Mouse (Mus musculus): ENCODE results near the gene P4ha2. TPM values are rescaled to one million over a fixed set of nuclear protein-coding genes. Genes with fewer than 3 reads are reported as not detected.

P4ha2 gene
- polyA plus RNA-seq, 1 experiment from 2014 or later: 4.9 TPM

GRCm38 (mm10) chr11:54092188-54092587 is 7.7 kb upstream of the P4ha2 start:
- 72% methylated on average over 7 of the region's 7 CpGs for WGBS
- Histone ChIP-seq H3K27ac (ENCODE audit: low read depth, low read length) (no peak overlapping the region), H3K4me2 (ENCODE audit: low read length) (no peak overlapping the region), H3K4me3 (ENCODE audit: low read depth, low read length) (no peak overlapping the region), H3K27me3 (replicated peaks; ENCODE audit: control insufficient read depth, insufficient read depth, low read length) (no peaks in the 10 kb centered on the region), H3K9me3 (replicated peaks; ENCODE audit: control insufficient read depth, low read length) (no peaks in the 10 kb centered on the region), H3K36me3 (ENCODE audit: control insufficient read depth, insufficient read depth, low read length) (no peaks in the 10 kb centered on the region), H3K4me1 (ENCODE audit: control insufficient read depth, insufficient read depth, low read length) (peaks cover 2% of the 10 kb centered on the region; the same call in 1 of the 2 replicates), H3K9ac (ENCODE audit: low read length) (no peak overlapping the region)
- DNase-seq (ENCODE audit: low spot score) (no peak), ATAC-seq (no peak)

- no peak overlapping the region for H3K4me3 ChIP-seq (ENCODE audit: low read depth, low read length)
- no peak overlapping the region for H3K4me2 ChIP-seq (ENCODE audit: low read length)
- H3K27ac ChIP-seq (ENCODE audit: low read depth, low read length): no peak overlapping the region
- ATAC-seq (no peak), DNase-seq (ENCODE audit: low spot score) (peak; percentile 62)
- H3K9ac ChIP-seq (ENCODE audit: low read length): no peak overlapping the region
- no peaks in the 10 kb centered on the region for H3K9me3 ChIP-seq (replicated peaks; ENCODE audit: control insufficient read depth, low read length)
- no peaks in the 10 kb centered on the region for H3K36me3 ChIP-seq (ENCODE audit: control insufficient read depth, insufficient read depth, low read length)
- no peaks in the 10 kb centered on the region for H3K27me3 ChIP-seq (replicated peaks; ENCODE audit: control insufficient read depth, insufficient read depth, low read length)
- peaks cover 2% of the 10 kb centered on the region; the same call in 1 of the 2 replicates for H3K4me1 ChIP-seq (ENCODE audit: control insufficient read depth, insufficient read depth, low read length)
- WGBS: 5% methylated on average over 3 of the region's 3 CpGs
These were observed 6.9 kb upstream of the P4ha2 start for GRCm38 (mm10) chr11:54093000-54093399.

DNA sequence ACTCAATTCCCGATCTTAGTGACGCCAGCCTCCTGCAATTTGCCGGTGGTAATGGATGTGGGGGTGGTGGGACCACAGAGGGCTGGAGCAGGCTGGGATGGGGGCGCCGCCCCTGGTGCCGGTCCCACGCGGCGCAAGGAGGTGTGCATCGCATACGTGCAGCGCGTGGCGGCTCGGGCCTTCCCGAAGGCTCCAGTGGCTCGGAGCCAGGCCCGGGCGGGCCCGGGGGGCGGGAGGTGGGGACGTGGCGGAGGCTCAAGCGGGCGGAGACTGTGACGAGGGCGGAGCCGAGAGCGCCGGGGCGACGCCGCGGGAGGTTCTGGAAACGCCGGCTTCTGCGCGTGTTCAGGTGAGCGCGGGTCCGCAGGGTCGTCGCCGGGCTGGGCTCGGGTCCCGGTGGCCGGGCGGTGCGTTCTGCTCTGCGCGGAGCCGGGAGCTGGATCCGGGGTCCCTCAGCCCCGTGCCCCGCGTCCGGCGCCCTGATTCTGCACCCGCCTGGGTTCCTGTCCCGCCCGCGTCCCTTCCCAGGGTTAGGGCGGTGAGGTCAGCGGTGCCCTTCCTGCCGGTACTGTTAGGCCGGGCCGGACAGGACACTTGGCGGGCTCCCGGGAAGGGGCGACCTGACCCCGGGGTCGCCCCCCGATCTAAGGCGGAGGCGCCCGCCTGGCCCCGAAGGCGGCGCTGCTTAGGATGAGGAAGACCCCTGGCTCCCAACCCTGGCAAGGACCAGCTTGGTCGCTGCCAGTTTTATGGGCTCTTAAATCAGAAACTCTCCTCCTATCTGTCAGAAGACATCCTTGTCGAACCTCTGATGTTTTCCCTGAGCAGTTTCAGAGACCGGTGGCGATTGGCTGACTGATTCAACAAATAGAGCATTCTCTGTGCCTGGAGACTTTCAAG is 1.0 kb downstream of the P4ha2 start:
- ATAC-seq: peak; percentile 90
- H3K27me3 ChIP-seq (replicated peaks; ENCODE audit: control insufficient read depth, insufficient read depth, low read length): 0 out of 2 replicates have a peak, but pooled peaks cover 4% of the 10 kb centered on the region
- no peaks in the 10 kb centered on the region for H3K36me3 ChIP-seq (ENCODE audit: control insufficient read depth, insufficient read depth, low read length)
- H3K27ac ChIP-seq (ENCODE audit: low read depth, low read length): no peak overlapping the region
- peak overlapping the region; percentile 74 for H3K9ac ChIP-seq (ENCODE audit: low read length)
- H3K4me3 ChIP-seq (ENCODE audit: low read depth, low read length): peak overlapping the region; percentile 60
- under 1% methylated on average over 72 of the region's 83 CpGs for WGBS
- H3K9me3 ChIP-seq (replicated peaks; ENCODE audit: control insufficient read depth, low read length): no peaks in the 10 kb centered on the region
- peak overlapping the region; percentile 99 for H3K4me2 ChIP-seq (ENCODE audit: low read length)
- DNase-seq (ENCODE audit: low spot score): peak; percentile 83
- H3K4me1 ChIP-seq (ENCODE audit: control insufficient read depth, insufficient read depth, low read length): peaks cover 7% of the 10 kb centered on the region; the same call in 1 of the 2 replicates

- H3K9me3 ChIP-seq (replicated peaks; ENCODE audit: control insufficient read depth, low read length): no peaks in the 10 kb centered on the region
- 0 out of 2 replicates have a peak, but pooled peaks cover 4% of the 10 kb centered on the region for H3K27me3 ChIP-seq (replicated peaks; ENCODE audit: control insufficient read depth, insufficient read depth, low read length)
- DNase-seq (ENCODE audit: low spot score) (no peak), ATAC-seq (no peak)
- peak overlapping the region; percentile 99 for H3K4me2 ChIP-seq (ENCODE audit: low read length)
- 78% methylated on average over 9 of the region's 9 CpGs for WGBS
- no peak overlapping the region for H3K27ac ChIP-seq (ENCODE audit: low read depth, low read length)
- peak overlapping the region; percentile 60 for H3K4me3 ChIP-seq (ENCODE audit: low read depth, low read length)
- no peaks in the 10 kb centered on the region for H3K36me3 ChIP-seq (ENCODE audit: control insufficient read depth, insufficient read depth, low read length)
- H3K9ac ChIP-seq (ENCODE audit: low read length): no peak overlapping the region
- peaks cover 7% of the 10 kb centered on the region; the same call in 1 of the 2 replicates for H3K4me1 ChIP-seq (ENCODE audit: control insufficient read depth, insufficient read depth, low read length)
These were observed 1.8 kb downstream of the P4ha2 start for GRCm38 (mm10) chr11:54101701-54102100.

- Histone ChIP-seq H3K9ac (ENCODE audit: low read length) (no peak overlapping the region), H3K4me3 (ENCODE audit: low read depth, low read length) (no peak overlapping the region), H3K36me3 (ENCODE audit: control insufficient read depth, insufficient read depth, low read length) (no peaks in the 10 kb centered on the region), H3K27me3 (replicated peaks; ENCODE audit: control insufficient read depth, insufficient read depth, low read length) (0 out of 2 replicates have a peak, but pooled peaks cover 4% of the 10 kb centered on the region), H3K27ac (ENCODE audit: low read depth, low read length) (no peak overlapping the region), H3K4me1 (ENCODE audit: control insufficient read depth, insufficient read depth, low read length) (peaks cover 7% of the 10 kb centered on the region; the same call in 1 of the 2 replicates), H3K4me2 (ENCODE audit: low read length) (no peak overlapping the region), H3K9me3 (replicated peaks; ENCODE audit: control insufficient read depth, low read length) (no peaks in the 10 kb centered on the region)
- DNase-seq (ENCODE audit: low spot score): no peak
- 81% methylated on average over 10 of the region's 10 CpGs for WGBS
- ATAC-seq: no peak
These were observed 3.0 kb downstream of the P4ha2 start for GRCm38 (mm10) chr11:54102706-54103449.

DNA sequence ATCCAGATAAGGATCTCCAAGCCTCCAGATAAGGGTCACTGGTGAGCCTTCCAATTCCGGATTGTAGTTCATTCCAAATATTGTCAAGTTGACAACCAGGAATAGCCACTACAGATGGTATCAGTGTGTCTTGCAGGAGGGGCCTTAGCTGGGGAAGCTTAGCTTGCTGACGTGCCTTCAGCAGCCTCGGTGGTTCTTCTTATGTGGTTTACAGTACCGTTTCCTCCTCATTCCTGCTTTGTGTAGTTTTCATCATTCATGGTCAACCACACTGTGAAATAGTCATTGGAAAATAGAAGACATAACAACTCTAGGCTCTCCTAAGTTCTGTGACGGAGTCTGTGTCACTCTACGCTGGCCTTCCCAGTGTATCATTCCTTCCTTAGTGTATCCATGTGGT is 5.1 kb downstream of the P4ha2 start:
- WGBS: 96% methylated on average over 6 of the region's 6 CpGs
- Histone ChIP-seq H3K27ac (ENCODE audit: low read depth, low read length) (no peak overlapping the region), H3K4me2 (ENCODE audit: low read length) (no peak overlapping the region), H3K27me3 (replicated peaks; ENCODE audit: control insufficient read depth, insufficient read depth, low read length) (0 out of 2 replicates have a peak, but pooled peaks cover 4% of the 10 kb centered on the region), H3K9me3 (replicated peaks; ENCODE audit: control insufficient read depth, low read length) (no peaks in the 10 kb centered on the region), H3K36me3 (ENCODE audit: control insufficient read depth, insufficient read depth, low read length) (no peaks in the 10 kb centered on the region), H3K4me3 (ENCODE audit: low read depth, low read length) (no peak overlapping the region), H3K9ac (ENCODE audit: low read length) (no peak overlapping the region), H3K4me1 (ENCODE audit: control insufficient read depth, insufficient read depth, low read length) (peaks cover 7% of the 10 kb centered on the region; the same call in 1 of the 2 replicates)
- no peak for DNase-seq (ENCODE audit: low spot score)
- ATAC-seq: no peak

DNA sequence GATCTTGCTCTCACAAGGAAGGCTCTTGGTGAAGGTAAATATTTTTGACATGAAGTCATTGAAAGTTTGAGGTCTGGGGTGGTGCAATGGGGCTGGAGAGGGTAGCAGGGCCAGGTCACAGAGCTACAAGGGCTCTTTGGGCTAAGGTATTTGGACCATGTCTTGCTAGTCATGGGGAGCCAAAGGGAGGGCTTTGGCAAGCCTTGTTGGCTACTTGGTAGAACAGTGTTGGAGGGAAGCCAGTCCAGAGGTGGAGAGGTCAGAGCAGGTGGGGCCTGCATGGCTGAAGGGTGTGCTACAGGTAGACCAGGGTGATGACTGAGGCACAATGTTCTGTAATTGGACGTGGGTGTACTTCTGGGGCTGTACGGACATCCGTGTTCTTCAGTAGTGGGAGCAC is 6.8 kb downstream of the P4ha2 start:
- Histone ChIP-seq H3K4me1 (ENCODE audit: control insufficient read depth, insufficient read depth, low read length) (peaks cover under 1% of the 10 kb centered on the region; the same call in 1 of the 2 replicates), H3K9me3 (replicated peaks; ENCODE audit: control insufficient read depth, low read length) (no peaks in the 10 kb centered on the region), H3K4me3 (ENCODE audit: low read depth, low read length) (no peak overlapping the region), H3K4me2 (ENCODE audit: low read length) (no peak overlapping the region), H3K36me3 (ENCODE audit: control insufficient read depth, insufficient read depth, low read length) (no peaks in the 10 kb centered on the region), H3K9ac (ENCODE audit: low read length) (no peak overlapping the region), H3K27me3 (replicated peaks; ENCODE audit: control insufficient read depth, insufficient read depth, low read length) (0 out of 2 replicates have a peak, but pooled peaks cover under 1% of the 10 kb centered on the region), H3K27ac (ENCODE audit: low read depth, low read length) (no peak overlapping the region)
- no peak for ATAC-seq
- DNase-seq (ENCODE audit: low spot score): no peak
- WGBS: 95% methylated on average over 3 of the region's 3 CpGs

- peaks cover 6% of the 10 kb centered on the region; the same call in 1 of the 2 replicates for H3K4me1 ChIP-seq (ENCODE audit: control insufficient read depth, insufficient read depth, low read length)
- ATAC-seq (no peak), DNase-seq (ENCODE audit: low spot score) (no peak)
- no peak overlapping the region for H3K27ac ChIP-seq (ENCODE audit: low read depth, low read length)
- 67% methylated on average over 7 of the region's 7 CpGs for WGBS
- no peaks in the 10 kb centered on the region for H3K36me3 ChIP-seq (ENCODE audit: control insufficient read depth, insufficient read depth, low read length)
- H3K4me3 ChIP-seq (ENCODE audit: low read depth, low read length): no peak overlapping the region
- H3K9ac ChIP-seq (ENCODE audit: low read length): no peak overlapping the region
- no peak overlapping the region for H3K4me2 ChIP-seq (ENCODE audit: low read length)
- no peaks in the 10 kb centered on the region for H3K9me3 ChIP-seq (replicated peaks; ENCODE audit: control insufficient read depth, low read length)
- H3K27me3 ChIP-seq (replicated peaks; ENCODE audit: control insufficient read depth, insufficient read depth, low read length): no peaks in the 10 kb centered on the region
These were observed 7.3 kb downstream of the P4ha2 start for GRCm38 (mm10) chr11:54107239-54107638.

Measured in forebrain, embryonic 14.5 days (tissue).